Mouse (Mus musculus) midbrain, embryonic 10.5 days (tissue): ENCODE measurements around the gene Slc5a10. TPM values are rescaled to one million over a fixed set of nuclear protein-coding genes. Genes with fewer than 3 reads are reported as not detected.
"Not testable (repeated sequence)": the region's sequence is repeated elsewhere in the genome, so short reads cannot be mapped to it uniquely, and the experiment has no call there.

ENCODE experiments used
- DNase-seq: peaks from one replicate; pipeline ENCODE4 v3.0.0-alpha.2; 2017; ENCODE audit warnings: low spot score
- H3K27ac ChIP-seq: fragments of 300-500 bp; sonication (generic); replicated peaks from 2 replicates; pipeline ENCODE4 v1.5.1; 2016; ENCODE audit warnings: mild to moderate bottlenecking
- H3K27me3 ChIP-seq: fragments of 300-500 bp; sonication (generic); 2 replicates; pipeline ENCODE4 v1.6.1; 2016; ENCODE audit warnings: low read depth, mild to moderate bottlenecking; ENCODE audit not compliant: poor library complexity, severe bottlenecking
- H3K36me3 ChIP-seq: fragments of 300-500 bp; sonication (generic); 2 replicates; pipeline ENCODE4 v1.6.1; 2016; ENCODE audit warnings: mild to moderate bottlenecking, moderate library complexity
- H3K4me1 ChIP-seq: fragments of 300-500 bp; sonication (generic); 2 replicates; pipeline ENCODE4 v1.6.1; 2016
- H3K4me3 ChIP-seq: fragments of 300-500 bp; sonication (generic); 2 replicates; pipeline ENCODE4 v1.5.1; 2016; ENCODE audit warnings: mild to moderate bottlenecking, moderate library complexity
- H3K9me3 ChIP-seq: fragments of 300-500 bp; sonication (generic); replicated peaks from 2 replicates; pipeline ENCODE4 v1.6.1; 2016; ENCODE audit warnings: mild to moderate bottlenecking
- WGBS: fragments of 180-500 bp; shearing (Covaris S2); methylation state at CpG from one replicate; pipeline ENCODE4 v1.1.7; 2016; 5-methylcytosine and 5-hydroxymethylcytosine counted together
- polyA plus RNA-seq: library from polyadenylated mRNA; unstranded; fragments of >200 nt; fragmentation: Nextera tagmentation; extraction: Ambion mirVana; gene quantifications from 2 replicates; pipeline ENCODE4 v1.2.1, GENCODE M21; 2016

The Slc5a10 gene
- polyA plus RNA-seq, 1 experiment from 2014 or later, result not detected

DNA sequence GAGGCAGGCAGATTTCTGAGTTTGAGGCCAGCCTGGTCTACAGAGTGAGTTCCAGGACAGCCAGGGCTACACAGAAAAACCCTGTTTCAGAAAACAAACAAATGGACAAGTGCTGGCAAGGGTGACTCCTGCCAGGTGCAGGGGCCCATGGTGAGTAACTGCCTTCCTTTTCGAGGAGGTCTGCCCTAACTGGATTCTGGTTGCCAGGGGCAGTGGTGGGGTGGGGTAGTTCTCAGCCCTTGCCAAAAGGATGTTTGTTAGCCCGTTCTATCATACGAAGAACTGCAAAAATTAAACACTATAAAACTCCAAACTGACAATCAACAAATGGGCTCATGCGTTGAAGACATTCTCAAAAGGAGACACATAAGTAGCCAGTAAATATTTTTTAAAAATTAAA, 71.0 kb downstream of the Slc5a10 start:
- no peaks in the 10 kb centered on the region; the same call in 1 of the 2 replicates for H3K27me3 ChIP-seq
- 93% methylated on average over 4 of the region's 4 CpGs for WGBS
- H3K27ac ChIP-seq, result no peak overlapping the region
- no peaks in the 10 kb centered on the region for H3K36me3 ChIP-seq
- no peaks in the 10 kb centered on the region for H3K4me1 ChIP-seq
- no peaks in the 10 kb centered on the region for H3K9me3 ChIP-seq
- no peak for DNase-seq
- no peak overlapping the region for H3K4me3 ChIP-seq

GRCm38 (mm10) chr11:61649163-61649580, 71.5 kb downstream of the Slc5a10 start:
- 95% methylated on average over 5 of the region's 5 CpGs for WGBS

GRCm38 (mm10) chr11:61648749-61649115, 71.9 kb downstream of the Slc5a10 start:
- no peaks in the 10 kb centered on the region; the same call in 1 of the 2 replicates for H3K27me3 ChIP-seq
- H3K4me3 ChIP-seq, result no peak overlapping the region
- H3K4me1 ChIP-seq, result no peaks in the 10 kb centered on the region
- H3K9me3 ChIP-seq, result no peaks in the 10 kb centered on the region
- 86% methylated on average over 7 of the region's 7 CpGs for WGBS
- DNase-seq, result no peak
- no peak overlapping the region for H3K27ac ChIP-seq
- H3K36me3 ChIP-seq, result no peaks in the 10 kb centered on the region

More at GRCm38 (mm10) chr11:61649163-61649580, 71.5 kb downstream of the Slc5a10 start:
- DNase-seq, result no peak
- no peaks in the 10 kb centered on the region for H3K36me3 ChIP-seq
- H3K27me3 ChIP-seq, result no peaks in the 10 kb centered on the region; the same call in 1 of the 2 replicates
- H3K4me1 ChIP-seq, result no peaks in the 10 kb centered on the region
- H3K27ac ChIP-seq, result no peak overlapping the region
- no peaks in the 10 kb centered on the region for H3K9me3 ChIP-seq
- H3K4me3 ChIP-seq, result no peak overlapping the region

DNA sequence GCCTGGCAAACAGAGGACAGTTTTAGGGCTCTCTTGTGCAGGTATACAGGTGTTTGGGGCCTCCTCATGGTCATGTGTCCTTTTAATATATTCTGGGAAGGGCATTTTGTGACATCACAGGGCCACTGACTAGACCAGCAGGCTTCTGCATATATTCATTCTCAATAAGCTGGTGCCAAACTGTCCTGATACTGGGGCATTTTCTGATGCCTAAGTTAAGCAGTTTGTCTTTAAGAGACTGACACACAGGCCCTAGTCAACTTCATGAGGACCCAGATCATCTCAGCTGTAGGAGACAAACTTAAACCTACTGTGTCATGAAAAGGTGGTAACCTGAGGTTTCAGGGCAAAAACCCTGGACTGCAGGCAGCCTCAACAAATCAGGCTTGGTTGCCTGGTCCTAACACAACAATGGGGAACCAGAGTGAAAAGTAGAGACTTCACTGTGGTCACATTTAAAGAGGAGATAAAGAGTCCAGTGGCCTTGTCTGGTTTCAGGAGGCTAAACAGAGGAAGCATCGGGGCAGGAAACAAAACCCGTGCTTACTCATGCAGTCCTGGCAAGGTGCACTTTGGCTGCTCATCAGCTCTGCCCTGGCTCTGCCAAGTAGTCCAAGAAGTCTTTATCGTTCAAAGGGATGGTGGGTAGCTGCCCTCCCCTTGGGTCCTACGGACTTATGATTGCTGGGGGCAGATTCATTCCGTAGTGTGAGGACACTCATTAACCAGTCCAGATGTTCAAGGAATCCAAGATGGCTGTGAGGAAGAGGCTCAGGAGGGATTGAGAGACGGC, 72.5 kb downstream of the Slc5a10 start:
- Histone ChIP-seq H3K27ac (no peak overlapping the region), H3K27me3 (no peaks in the 10 kb centered on the region; the same call in 1 of the 2 replicates), H3K4me3 (no peak overlapping the region), H3K9me3 (no peaks in the 10 kb centered on the region), H3K4me1 (no peaks in the 10 kb centered on the region), H3K36me3 (no peaks in the 10 kb centered on the region)
- DNase-seq, result no peak
- WGBS, result 86% methylated on average over 6 of the region's 6 CpGs

DNA sequence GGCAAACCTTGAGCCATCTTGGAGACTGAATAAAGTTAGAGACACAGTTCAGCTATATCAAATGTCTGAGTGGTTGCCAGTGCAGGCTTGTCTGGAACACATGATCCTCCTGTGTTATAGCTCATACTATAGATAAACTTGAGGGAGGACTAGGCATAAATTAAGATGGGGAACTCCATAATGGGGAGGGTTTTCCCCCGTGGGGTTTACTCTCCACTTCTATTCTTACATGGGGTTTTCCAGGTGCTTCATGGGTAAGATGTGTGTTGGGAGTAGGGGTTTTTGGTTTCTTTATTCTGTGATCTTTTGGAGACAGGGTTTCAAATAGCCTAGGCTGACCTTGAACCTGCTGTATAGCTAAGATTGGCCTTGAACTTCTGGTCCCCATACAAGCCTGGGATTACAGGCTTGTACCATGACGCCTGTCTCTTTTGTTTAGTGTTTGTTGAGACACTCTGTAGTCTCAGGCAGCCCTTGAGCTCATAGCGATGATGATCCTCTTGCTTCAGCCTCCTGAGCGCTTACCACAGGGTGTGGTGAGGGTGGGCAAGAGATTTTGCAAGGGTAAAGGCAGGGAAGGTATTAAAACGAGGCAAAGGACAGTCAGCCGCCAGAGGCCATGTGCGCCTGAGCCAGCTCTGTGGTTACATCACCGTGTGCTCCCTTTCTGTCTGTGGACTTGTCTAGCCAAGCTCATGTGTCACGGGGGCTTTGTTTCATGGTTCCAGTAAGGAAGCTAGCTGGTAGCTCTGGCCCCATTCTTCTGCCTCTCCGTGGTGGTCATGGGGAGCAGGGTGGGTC, 73.3 kb downstream of the Slc5a10 start:
- Histone ChIP-seq H3K9me3 (no peaks in the 10 kb centered on the region), H3K27ac (no peak overlapping the region), H3K27me3 (no peaks in the 10 kb centered on the region), H3K4me3 (no peak overlapping the region), H3K4me1 (no peaks in the 10 kb centered on the region), H3K36me3 (no peaks in the 10 kb centered on the region)
- DNase-seq, result no peak
- WGBS, result 75% methylated on average over 10 of the region's 10 CpGs

DNA sequence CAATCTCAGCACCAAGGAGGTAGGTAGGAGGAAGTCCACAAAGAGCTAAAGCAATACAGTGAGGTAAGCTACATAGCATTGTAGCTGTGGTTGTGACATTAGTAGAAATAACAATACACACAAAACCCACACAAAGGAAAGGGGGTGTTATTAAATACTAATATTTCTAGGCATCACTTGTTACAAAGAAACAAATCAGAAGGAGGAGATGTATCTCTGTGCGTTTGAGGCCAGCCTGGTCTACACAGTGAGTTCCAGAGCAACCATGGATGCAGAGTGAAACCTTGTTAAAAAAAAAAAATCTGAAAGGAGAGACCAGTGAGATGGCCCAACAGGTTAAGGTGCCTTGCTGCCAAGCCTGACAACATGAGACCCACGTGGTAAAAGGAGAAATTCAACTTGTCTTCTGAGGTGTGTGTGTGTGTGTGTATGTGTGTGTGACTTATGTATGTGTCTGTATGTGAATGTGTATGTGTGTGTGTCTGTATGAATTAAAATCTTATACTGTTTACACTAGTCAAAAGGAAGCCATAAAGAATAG, 74.1 kb downstream of the Slc5a10 start:
- 61% methylated on average over 2 of the region's 2 CpGs for WGBS
- Histone ChIP-seq H3K27ac (no peak overlapping the region), H3K9me3 (no peaks in the 10 kb centered on the region), H3K4me1 (no peaks in the 10 kb centered on the region), H3K4me3 (no peak overlapping the region), H3K27me3 (no peaks in the 10 kb centered on the region), H3K36me3 (no peaks in the 10 kb centered on the region)
- DNase-seq, result no peak

DNA sequence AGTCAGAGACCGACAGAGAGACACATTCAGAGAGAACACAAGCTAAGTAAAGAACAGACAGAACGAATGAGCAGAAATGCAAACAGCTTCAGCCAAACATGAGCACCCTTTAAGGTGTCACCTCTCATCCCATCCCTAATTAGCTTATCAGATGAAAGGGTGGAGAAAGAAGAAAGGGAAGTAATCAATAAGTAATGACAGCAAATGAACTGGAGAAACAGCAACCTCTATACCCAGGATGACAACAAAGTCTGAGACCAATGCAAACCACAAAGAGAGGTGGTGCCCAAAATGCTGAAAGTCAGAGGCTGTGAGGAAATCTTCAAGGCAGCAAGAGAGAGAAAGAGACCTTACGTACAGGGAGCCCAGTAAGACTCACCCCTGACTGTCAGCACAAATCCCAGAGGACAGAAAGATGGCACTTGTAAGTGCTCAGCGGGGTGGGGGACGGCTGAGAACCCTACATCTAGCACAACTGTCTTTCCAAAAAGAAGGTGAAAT, 75.2 kb downstream of the Slc5a10 start:
- Histone ChIP-seq H3K4me1 (no peaks in the 10 kb centered on the region), H3K4me3 (no peak overlapping the region), H3K27me3 (no peaks in the 10 kb centered on the region), H3K27ac (no peak overlapping the region), H3K36me3 (no peaks in the 10 kb centered on the region), H3K9me3 (no peaks in the 10 kb centered on the region)
- WGBS, result 71% methylated on average over 5 of the region's 5 CpGs
- DNase-seq, result no peak

- no peaks in the 10 kb centered on the region for H3K4me1 ChIP-seq
- no peak overlapping the region for H3K27ac ChIP-seq
- no peaks in the 10 kb centered on the region for H3K9me3 ChIP-seq
- no peaks in the 10 kb centered on the region for H3K27me3 ChIP-seq
- no peaks in the 10 kb centered on the region for H3K36me3 ChIP-seq
- 85% methylated on average over 11 of the region's 11 CpGs for WGBS
- H3K4me3 ChIP-seq, result no peak overlapping the region
- DNase-seq, result no peak
Observed at GRCm38 (mm10) chr11:61644576-61645326, 75.9 kb downstream of the Slc5a10 start.

- WGBS, result 83% methylated on average over 5 of the region's 5 CpGs
- Histone ChIP-seq H3K27ac (no peak overlapping the region), H3K9me3 (no peaks in the 10 kb centered on the region), H3K4me3 (no peak overlapping the region), H3K27me3 (no peaks in the 10 kb centered on the region), H3K36me3 (no peaks in the 10 kb centered on the region), H3K4me1 (no peaks in the 10 kb centered on the region)
- no peak for DNase-seq
Observed at GRCm38 (mm10) chr11:61643184-61643961, 77.3 kb downstream of the Slc5a10 start.

- H3K4me3 ChIP-seq, result no peak overlapping the region
- 85% methylated on average over 7 of the region's 7 CpGs for WGBS
- no peaks in the 10 kb centered on the region for H3K36me3 ChIP-seq
- no peak overlapping the region for H3K27ac ChIP-seq
- no peak for DNase-seq
- H3K4me1 ChIP-seq, result no peaks in the 10 kb centered on the region
- no peaks in the 10 kb centered on the region for H3K9me3 ChIP-seq
- H3K27me3 ChIP-seq, result no peaks in the 10 kb centered on the region
Observed at GRCm38 (mm10) chr11:61642106-61642505, 78.5 kb downstream of the Slc5a10 start.

GRCm38 (mm10) chr11:61640585-61640984, 80.0 kb downstream of the Slc5a10 start:
- WGBS, result 91% methylated on average over 9 of the region's 9 CpGs

More at GRCm38 (mm10) chr11:61640585-61640984, 80.0 kb downstream of the Slc5a10 start:
- H3K4me1 ChIP-seq, DNase-seq, H3K4me3 ChIP-seq, H3K27me3 ChIP-seq, H3K27ac ChIP-seq, H3K9me3 ChIP-seq, H3K36me3 ChIP-seq: not testable (repeated sequence)
